8 mouse cellular contexts compared by ENCODE assay signal in genomic region chr2:105904757-105905146, GRCm38 (mm10). TPM values are rescaled to one million over a fixed set of nuclear protein-coding genes. Genes with fewer than 3 reads are reported as not detected.
DNase-seq lines count a peak whose midpoint lies in the region; ATAC-seq and TF ChIP-seq lines count a peak whose summit lies in the region.

No protein-coding gene starts in this region.

- peak overlapping the region; percentile 68 for H3K27ac ChIP-seq in kidney, postnatal 0 days
- no peak overlapping the region for H3K27ac ChIP-seq in cortical plate, adult 2 months (ENCODE audit: insufficient read depth, low read length)
- H3K27ac ChIP-seq in intestine, embryonic 14.5 days (ENCODE audit: low read depth): 0 out of 2 replicates have a peak overlapping the region, but pooled peaks have one; percentile 16

- no peaks in the 10 kb centered on the region for H3K9me3 ChIP-seq in kidney, postnatal 0 days (replicated peaks; ENCODE audit: low read length)
- H3K9me3 ChIP-seq in intestine, embryonic 14.5 days (ENCODE audit: control insufficient read depth, low read length): no peaks in the 10 kb centered on the region

- peak overlapping the region; percentile 68 for H3K9ac ChIP-seq in kidney, postnatal 0 days (ENCODE audit: low read depth, low read length)
- H3K9ac ChIP-seq in intestine, embryonic 14.5 days (ENCODE audit: low read length): peak overlapping the region; percentile 76

- no peaks in the 10 kb centered on the region for H3K27me3 ChIP-seq in kidney, postnatal 0 days (ENCODE audit: insufficient read depth, low read length)
- H3K27me3 ChIP-seq in intestine, embryonic 14.5 days (replicated peaks; ENCODE audit: control insufficient read depth, insufficient read depth, low read length): no peaks in the 10 kb centered on the region

- no peak for TF ChIP-seq CTCF in kidney, postnatal 0 days (IDR thresholded peaks at IDR 0.05; ENCODE audit: low read depth)
- no peak for TF ChIP-seq CTCF in cortical plate, adult 2 months (IDR thresholded peaks at IDR 0.05; ENCODE audit: extremely low read depth, insufficient read depth, low read length)

- peak; percentile 60 for ATAC-seq in kidney, postnatal 0 days (replicated peaks; ENCODE audit: low FRiP score, low read depth)
- ATAC-seq in intestine, embryonic 14.5 days (replicated peaks; ENCODE audit: low FRiP score, low TSS enrichment, low read depth): peak; percentile 56
- ATAC-seq in monocyte, adult 5-6 weeks (replicated peaks; ENCODE audit: insufficient number of reproducible peaks, low FRiP score, low TSS enrichment, poor library complexity, severe bottlenecking): peak; percentile 23

- H3K4me1 ChIP-seq in kidney, postnatal 0 days (replicated peaks; ENCODE audit: insufficient read depth, low read length): no peaks in the 10 kb centered on the region
- H3K4me1 ChIP-seq in cortical plate, adult 2 months (ENCODE audit: control insufficient read depth, insufficient read depth, low read length): no peaks in the 10 kb centered on the region
- 0 out of 2 replicates have a peak, but pooled peaks cover 8% of the 10 kb centered on the region for H3K4me1 ChIP-seq in intestine, embryonic 14.5 days (replicated peaks; ENCODE audit: control insufficient read depth, insufficient read depth, low read length)

- peak overlapping the region; percentile 53 for H3K4me3 ChIP-seq in kidney, postnatal 0 days (replicated peaks; ENCODE audit: low read depth, low read length)
- H3K4me3 ChIP-seq in cortical plate, adult 2 months (ENCODE audit: insufficient read depth, low read length): peak overlapping the region; percentile 90
- H3K4me3 ChIP-seq in intestine, embryonic 14.5 days (ENCODE audit: low read depth, low read length): peak overlapping the region; percentile 82

- peak overlapping the region; percentile 74 for H3K4me2 ChIP-seq in kidney, postnatal 0 days (ENCODE audit: low read length)
- H3K4me2 ChIP-seq in intestine, embryonic 14.5 days (ENCODE audit: low read length): peak overlapping the region; percentile 75

- no peaks in the 10 kb centered on the region for H3K36me3 ChIP-seq in kidney, postnatal 0 days (ENCODE audit: insufficient read depth, low read length)
- no peaks in the 10 kb centered on the region for H3K36me3 ChIP-seq in intestine, embryonic 14.5 days (ENCODE audit: control insufficient read depth, insufficient read depth, low read length)

- TF ChIP-seq POLR2A in cortical plate, adult 2 months (IDR thresholded peaks at IDR 0.05; ENCODE audit: extremely low read depth, insufficient read depth, low read length): no peak

- DNase-seq in kidney, postnatal 0 days (ENCODE audit: low spot score): no peak
- no peak for DNase-seq in kidney, postnatal 4 days
- DNase-seq in intestine, embryonic 14.5 days (ENCODE audit: low spot score): no peak
- no peak for DNase-seq in cerebellum, adult 8-10 months
- DNase-seq in right cerebral cortex, postnatal 4 days: no peak
- DNase-seq in left cerebral cortex, adult 11 months (ENCODE audit: low spot score): no peak

- under 1% methylated on average over 12 of the region's 12 CpGs for WGBS in kidney, postnatal 0 days
- under 1% methylated on average over 12 of the region's 12 CpGs for WGBS in intestine, embryonic 14.5 days

RNA-seq across cellular contexts. Expression of gene Immp1l, which starts 0.3 kb away (rescaled TPM):
- 152 and 157 TPM in 2 replicates for polyA plus RNA-seq in kidney, postnatal 0 days (2015; fragmentation: Nextera tagmentation; extraction: Ambion mirVana)
- polyA plus RNA-seq in cortical plate, adult 2 months (2012; rRNA removed): 33.8 and 40.0 TPM in 2 replicates
- polyA plus RNA-seq in intestine, embryonic 14.5 days (2014; fragmentation: Nextera tagmentation; extraction: Ambion mirVana): 118 and 127 TPM in 2 replicates
- total RNA-seq in monocyte, adult 5-6 weeks (2017): 22.5 to 26.8 TPM (median 24.0 TPM) in 3 replicates

RNA-seq across cellular contexts. Expression of gene Elp4, which starts 0.4 kb away (rescaled TPM):
- polyA plus RNA-seq in kidney, postnatal 0 days (2015; fragmentation: Nextera tagmentation; extraction: Ambion mirVana): 22.8 and 28.8 TPM in 2 replicates
- 7.4 and 9.0 TPM in 2 replicates for polyA plus RNA-seq in cortical plate, adult 2 months (2012; rRNA removed)
- polyA plus RNA-seq in intestine, embryonic 14.5 days (2014; fragmentation: Nextera tagmentation; extraction: Ambion mirVana): 32.4 and 32.7 TPM in 2 replicates
- total RNA-seq in monocyte, adult 5-6 weeks (2017): 2.2 to 12.3 TPM (median 3.8 TPM) in 3 replicates
